Mouse (Mus musculus) lung, postnatal 0 days (tissue): ENCODE data around the gene Zbtb43.

Source experiments
- CTCF ChIP-seq: IDR thresholded peaks from 2 replicates; pipeline ENCODE4 v1.5.1; 2016; ENCODE audit warnings: antibody characterized with exemption, mild to moderate bottlenecking
- EP300 ChIP-seq: IDR thresholded peaks from 2 replicates; pipeline ENCODE4 v1.6.1; 2016; ENCODE audit warnings: antibody characterized with exemption, mild to moderate bottlenecking, control low read depth

DNA sequence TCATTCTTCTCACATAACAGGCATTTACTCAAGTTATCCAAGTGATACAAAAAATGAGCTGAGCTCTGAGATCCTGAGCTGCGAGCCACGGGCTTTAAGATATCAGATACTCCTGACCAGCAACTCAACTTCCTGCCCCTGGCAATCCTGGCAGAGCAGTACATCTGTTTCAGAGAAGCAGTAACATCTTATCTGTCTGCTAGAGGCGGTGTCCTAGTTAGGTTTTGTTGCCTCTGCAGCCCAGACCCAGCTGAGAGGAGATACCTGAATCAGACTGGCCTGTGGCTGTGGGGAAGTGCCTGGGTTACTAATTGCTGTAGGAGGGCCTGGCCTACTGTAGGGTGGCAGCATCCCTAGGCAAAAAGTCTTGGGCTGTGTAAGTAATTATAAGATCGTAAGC lies 8.7 kb downstream of the Zbtb43 start:
- no peak for TF ChIP-seq CTCF
- TF ChIP-seq EP300, result no peak
